Mouse (Mus musculus) embryonic facial prominence, embryonic 15.5 days (tissue): ENCODE measurements around the gene Fstl1. TPM values are rescaled to one million over a fixed set of nuclear protein-coding genes. Genes with fewer than 3 reads are reported as not detected.

ENCODE experiments used
- ATAC-seq: fragments of 200-750 bp; cut with Nextera tagmentation; 2 replicates; pipeline ENCODE4 v1.8.0; 2017; ENCODE audit warnings: low read depth, moderate TSS enrichment; ENCODE audit not compliant: insufficient number of reproducible peaks, low FRiP score, low TSS enrichment
- H3K27ac ChIP-seq: fragments of 300-500 bp; sonication (generic); replicated peaks from 2 replicates; pipeline ENCODE4 v1.5.1; 2015; ENCODE audit warnings: mild to moderate bottlenecking, inconsistent platforms
- H3K27me3 ChIP-seq: fragments of 300-500 bp; sonication (generic); 2 replicates; pipeline ENCODE4 v1.6.1; 2015; ENCODE audit warnings: inconsistent platforms
- H3K36me3 ChIP-seq: fragments of 300-500 bp; sonication (generic); 2 replicates; pipeline ENCODE4 v1.6.1; 2015; ENCODE audit warnings: mild to moderate bottlenecking, inconsistent platforms
- H3K4me1 ChIP-seq: fragments of 300-500 bp; sonication (generic); 2 replicates; pipeline ENCODE4 v1.6.1; 2015; ENCODE audit warnings: inconsistent platforms
- H3K4me2 ChIP-seq: fragments of 300-500 bp; sonication (generic); replicated peaks from 2 replicates; pipeline ENCODE4 v1.6.1; 2015; ENCODE audit warnings: mild to moderate bottlenecking, inconsistent platforms
- H3K4me3 ChIP-seq: fragments of 300-500 bp; sonication (generic); replicated peaks from 2 replicates; pipeline ENCODE4 v1.5.1; 2015; ENCODE audit warnings: mild to moderate bottlenecking, inconsistent platforms
- H3K9ac ChIP-seq: fragments of 300-500 bp; sonication (generic); 2 replicates; pipeline ENCODE4 v1.6.1; 2015; ENCODE audit warnings: inconsistent platforms
- H3K9me3 ChIP-seq: fragments of 300-500 bp; sonication (generic); replicated peaks from 2 replicates; pipeline ENCODE4 v1.6.1; 2016; ENCODE audit warnings: inconsistent platforms
- WGBS: fragments of 180-500 bp; shearing (Covaris S2); methylation state at CpG from one replicate; pipeline ENCODE4 v1.1.7; 2015; 5-methylcytosine and 5-hydroxymethylcytosine counted together
- polyA plus RNA-seq: library from polyadenylated mRNA; unstranded; fragments of >200 nt; fragmentation: Nextera tagmentation; extraction: Ambion mirVana; gene quantifications from 2 replicates; pipeline ENCODE4 v1.2.1, GENCODE M21; 2015

The Fstl1 gene
- polyA plus RNA-seq, 1 experiment from 2014 or later, result 741 TPM

- H3K27ac ChIP-seq, result no peak overlapping the region
- peaks cover 88% of the 10 kb centered on the region for H3K36me3 ChIP-seq
- no peak for ATAC-seq
- H3K4me3 ChIP-seq, result no peak overlapping the region
- no peaks in the 10 kb centered on the region for H3K4me1 ChIP-seq
- H3K27me3 ChIP-seq, result no peaks in the 10 kb centered on the region
- H3K4me2 ChIP-seq, result no peak overlapping the region
- no peaks in the 10 kb centered on the region for H3K9me3 ChIP-seq
- 78% methylated on average over 5 of the region's 5 CpGs for WGBS
- H3K9ac ChIP-seq, result no peak overlapping the region
These were observed 47.3 kb downstream of the Fstl1 start for GRCm38 (mm10) chr16:37823949-37824348.

GRCm38 (mm10) chr16:37824778-37825505, 48.3 kb downstream of the Fstl1 start:
- peaks cover 93% of the 10 kb centered on the region for H3K36me3 ChIP-seq
- H3K4me3 ChIP-seq, result no peak overlapping the region

GRCm38 (mm10) chr16:37826286-37826685, 49.6 kb downstream of the Fstl1 start:
- Histone ChIP-seq H3K9ac (no peak overlapping the region), H3K4me1 (no peaks in the 10 kb centered on the region), H3K9me3 (no peaks in the 10 kb centered on the region), H3K36me3 (peaks cover 94% of the 10 kb centered on the region), H3K4me2 (no peak overlapping the region), H3K4me3 (no peak overlapping the region), H3K27me3 (no peaks in the 10 kb centered on the region), H3K27ac (no peak overlapping the region)
- 92% methylated on average over 3 of the region's 3 CpGs for WGBS
- ATAC-seq, result no peak

More at GRCm38 (mm10) chr16:37824778-37825505, 48.3 kb downstream of the Fstl1 start:
- Histone ChIP-seq H3K27me3 (no peaks in the 10 kb centered on the region), H3K9ac (no peak overlapping the region), H3K4me2 (no peak overlapping the region), H3K4me1 (no peaks in the 10 kb centered on the region), H3K27ac (no peak overlapping the region), H3K9me3 (no peaks in the 10 kb centered on the region)
- no peak for ATAC-seq
- 82% methylated on average over 12 of the region's 12 CpGs for WGBS

- WGBS, result 74% methylated on average over 7 of the region's 7 CpGs
- Histone ChIP-seq H3K27me3 (no peaks in the 10 kb centered on the region), H3K4me1 (no peaks in the 10 kb centered on the region), H3K27ac (no peak overlapping the region), H3K9me3 (no peaks in the 10 kb centered on the region), H3K9ac (no peak overlapping the region), H3K4me2 (no peak overlapping the region), H3K4me3 (no peak overlapping the region), H3K36me3 (peaks cover 87% of the 10 kb centered on the region)
- ATAC-seq, result no peak
These were observed 54.4 kb downstream of the Fstl1 start for GRCm38 (mm10) chr16:37831041-37831440.

- no peaks in the 10 kb centered on the region for H3K27me3 ChIP-seq
- no peak for ATAC-seq
- H3K27ac ChIP-seq, result no peak overlapping the region
- H3K36me3 ChIP-seq, result peaks cover 35% of the 10 kb centered on the region
- WGBS, result 65% methylated on average over 3 of the region's 3 CpGs
- no peaks in the 10 kb centered on the region for H3K9me3 ChIP-seq
- H3K4me2 ChIP-seq, result no peak overlapping the region
- no peaks in the 10 kb centered on the region for H3K4me1 ChIP-seq
- H3K4me3 ChIP-seq, result no peak overlapping the region
- H3K9ac ChIP-seq, result no peak overlapping the region
These were observed 60.9 kb downstream of the Fstl1 start for GRCm38 (mm10) chr16:37837571-37837970.

GRCm38 (mm10) chr16:37842439-37842838, 65.8 kb downstream of the Fstl1 start:
- no peak overlapping the region for H3K4me3 ChIP-seq
- ATAC-seq, result no peak
- H3K27ac ChIP-seq, result no peak overlapping the region
- no peaks in the 10 kb centered on the region for H3K27me3 ChIP-seq
- 65% methylated on average over 2 of the region's 2 CpGs for WGBS
- no peaks in the 10 kb centered on the region for H3K9me3 ChIP-seq
- no peak overlapping the region for H3K9ac ChIP-seq
- H3K36me3 ChIP-seq, result no peaks in the 10 kb centered on the region
- H3K4me1 ChIP-seq, result no peaks in the 10 kb centered on the region
- no peak overlapping the region for H3K4me2 ChIP-seq

GRCm38 (mm10) chr16:37843740-37844139, 67.1 kb downstream of the Fstl1 start:
- WGBS, result 85% methylated on average over 12 of the region's 12 CpGs
- H3K36me3 ChIP-seq, result no peaks in the 10 kb centered on the region
- ATAC-seq, result no peak
- no peak overlapping the region for H3K4me2 ChIP-seq
- no peaks in the 10 kb centered on the region for H3K4me1 ChIP-seq
- H3K9ac ChIP-seq, result no peak overlapping the region
- H3K4me3 ChIP-seq, result no peak overlapping the region
- H3K27ac ChIP-seq, result no peak overlapping the region
- no peaks in the 10 kb centered on the region for H3K27me3 ChIP-seq
- no peaks in the 10 kb centered on the region for H3K9me3 ChIP-seq

GRCm38 (mm10) chr16:37845202-37845925, 68.7 kb downstream of the Fstl1 start:
- no peak overlapping the region for H3K4me3 ChIP-seq
- no peaks in the 10 kb centered on the region for H3K36me3 ChIP-seq
- H3K9me3 ChIP-seq, result no peaks in the 10 kb centered on the region
- WGBS, result 88% methylated on average over 7 of the region's 7 CpGs
- H3K4me1 ChIP-seq, result no peaks in the 10 kb centered on the region
- no peak overlapping the region for H3K27ac ChIP-seq
- no peaks in the 10 kb centered on the region for H3K27me3 ChIP-seq
- no peak for ATAC-seq
- no peak overlapping the region for H3K9ac ChIP-seq
- no peak overlapping the region for H3K4me2 ChIP-seq

- no peaks in the 10 kb centered on the region for H3K36me3 ChIP-seq
- no peak overlapping the region for H3K9ac ChIP-seq
These were observed 70.4 kb downstream of the Fstl1 start for GRCm38 (mm10) chr16:37847081-37847480.

GRCm38 (mm10) chr16:37851366-37851765, 74.7 kb downstream of the Fstl1 start:
- H3K27ac ChIP-seq, result no peak overlapping the region
- ATAC-seq, result no peak

More at GRCm38 (mm10) chr16:37847081-37847480, 70.4 kb downstream of the Fstl1 start:
- ATAC-seq, result no peak
- Histone ChIP-seq H3K27ac (no peak overlapping the region), H3K9me3 (no peaks in the 10 kb centered on the region), H3K4me3 (no peak overlapping the region), H3K27me3 (no peaks in the 10 kb centered on the region), H3K4me1 (no peaks in the 10 kb centered on the region), H3K4me2 (no peak overlapping the region)
- WGBS, result 86% methylated on average over 3 of the region's 3 CpGs

GRCm38 (mm10) chr16:37853279-37853678, 76.6 kb downstream of the Fstl1 start:
- H3K27ac ChIP-seq, result no peak overlapping the region
- H3K36me3 ChIP-seq, result no peaks in the 10 kb centered on the region
- no peak overlapping the region for H3K4me3 ChIP-seq
- 38% methylated on average over 9 of the region's 9 CpGs for WGBS
- H3K27me3 ChIP-seq, result no peaks in the 10 kb centered on the region
- H3K4me2 ChIP-seq, result no peak overlapping the region
- H3K9ac ChIP-seq, result no peak overlapping the region
- no peak for ATAC-seq
- peaks cover 4% of the 10 kb centered on the region; the same call in 1 of the 2 replicates for H3K4me1 ChIP-seq
- H3K9me3 ChIP-seq, result no peaks in the 10 kb centered on the region

More at GRCm38 (mm10) chr16:37851366-37851765, 74.7 kb downstream of the Fstl1 start:
- 26% methylated on average over 5 of the region's 5 CpGs for WGBS
- peaks cover 4% of the 10 kb centered on the region; the same call in 1 of the 2 replicates for H3K4me1 ChIP-seq
- H3K36me3 ChIP-seq, result no peaks in the 10 kb centered on the region
- no peak overlapping the region for H3K4me2 ChIP-seq
- no peaks in the 10 kb centered on the region for H3K27me3 ChIP-seq
- no peaks in the 10 kb centered on the region for H3K9me3 ChIP-seq
- H3K4me3 ChIP-seq, result no peak overlapping the region
- H3K9ac ChIP-seq, result no peak overlapping the region
